Mouse (Mus musculus): ENCODE results near the gene Acta1.

The Acta1 gene

GRCm38 (mm10) chr8:123882412-123882811, 12.1 kb downstream of the Acta1 start:
- DNase-seq = no peak

GRCm38 (mm10) chr8:123880821-123881350, 13.7 kb downstream of the Acta1 start:
- DNase-seq = no peak

- DNase-seq = no peak
Measured at GRCm38 (mm10) chr8:123880271-123880670, 14.3 kb downstream of the Acta1 start.

- DNase-seq = no peak
Measured at GRCm38 (mm10) chr8:123877865-123878264, 16.7 kb downstream of the Acta1 start.

- DNase-seq = no peak
Measured at GRCm38 (mm10) chr8:123874324-123874723, 20.2 kb downstream of the Acta1 start.

GRCm38 (mm10) chr8:123873364-123873763, 21.2 kb downstream of the Acta1 start:
- DNase-seq = no peak

GRCm38 (mm10) chr8:123872048-123872447, 22.5 kb downstream of the Acta1 start:
- no peak for DNase-seq

- DNase-seq = no peak
Measured at GRCm38 (mm10) chr8:123866971-123867370, 27.6 kb downstream of the Acta1 start.

- no peak for DNase-seq
Measured at GRCm38 (mm10) chr8:123865786-123866185, 28.8 kb downstream of the Acta1 start.

- DNase-seq = no peak
Measured at GRCm38 (mm10) chr8:123860386-123860785, 34.2 kb downstream of the Acta1 start.

- DNase-seq = peak; percentile 62
Measured at GRCm38 (mm10) chr8:123859648-123860259, 34.8 kb downstream of the Acta1 start, which contains the start of gene Ccsap. TSS of gene Ccsap (minus strand) at chr8:123860209.

GRCm38 (mm10) chr8:123858941-123859647, 35.5 kb downstream of the Acta1 start:
- peak; percentile 95 for DNase-seq

- DNase-seq = peak; percentile 22
Measured at GRCm38 (mm10) chr8:123858574-123858940, 36.0 kb downstream of the Acta1 start.

- no peak for DNase-seq
Measured at GRCm38 (mm10) chr8:123857361-123857760, 37.2 kb downstream of the Acta1 start.

GRCm38 (mm10) chr8:123854733-123855475, 39.6 kb downstream of the Acta1 start:
- DNase-seq = no peak

GRCm38 (mm10) chr8:123854252-123854651, 40.3 kb downstream of the Acta1 start:
- DNase-seq = no peak

- DNase-seq = no peak
Measured at GRCm38 (mm10) chr8:123851590-123851989, 43.0 kb downstream of the Acta1 start.

- no peak for DNase-seq
Measured at GRCm38 (mm10) chr8:123849352-123849751, 45.2 kb downstream of the Acta1 start.

GRCm38 (mm10) chr8:123847546-123847945, 47.0 kb downstream of the Acta1 start:
- DNase-seq = no peak

GRCm38 (mm10) chr8:123846509-123846908, 48.0 kb downstream of the Acta1 start:
- DNase-seq = no peak

GRCm38 (mm10) chr8:123845991-123846390, 48.6 kb downstream of the Acta1 start:
- no peak for DNase-seq

GRCm38 (mm10) chr8:123845114-123845513, 49.4 kb downstream of the Acta1 start:
- no peak for DNase-seq

GRCm38 (mm10) chr8:123844341-123844740, 50.2 kb downstream of the Acta1 start:
- no peak for DNase-seq

- DNase-seq = no peak
Measured at GRCm38 (mm10) chr8:123842086-123842485, 52.5 kb downstream of the Acta1 start.
